Mouse (Mus musculus): ENCODE measurements around the gene Snapc5.
"Not testable (repeated sequence)": the region's sequence is repeated elsewhere in the genome, so short reads cannot be mapped to it uniquely, and the experiment has no call there.

Snapc5 gene

GRCm38 (mm10) chr9:64178974-64179646 lies at the start of gene Snapc5:
Gene Snapc5 (plus strand): TSS chr9:64179274.
- peak; percentile 98 for DNase-seq (ENCODE audit: low read depth, low spot score)

- no peak for DNase-seq (ENCODE audit: low read depth, low spot score)
Measured at GRCm38 (mm10) chr9:64131623-64132022, 47.5 kb upstream of the Snapc5 start.

GRCm38 (mm10) chr9:64138896-64139295 lies 40.2 kb upstream of the Snapc5 start:
- DNase-seq (ENCODE audit: low read depth, low spot score) = peak; percentile 60

- DNase-seq (ENCODE audit: low read depth, low spot score) = no peak
Measured at GRCm38 (mm10) chr9:64139879-64140278, 39.2 kb upstream of the Snapc5 start.

GRCm38 (mm10) chr9:64156641-64157040 lies 22.4 kb upstream of the Snapc5 start:
- DNase-seq (ENCODE audit: low read depth, low spot score) = no peak

- no peak for DNase-seq (ENCODE audit: low read depth, low spot score)
Measured at GRCm38 (mm10) chr9:64160471-64160870, 18.6 kb upstream of the Snapc5 start.

GRCm38 (mm10) chr9:64169967-64170366 lies 9.1 kb upstream of the Snapc5 start:
- not testable (repeated sequence) for DNase-seq (ENCODE audit: low read depth, low spot score)

GRCm38 (mm10) chr9:64172145-64172815 lies 6.8 kb upstream of the Snapc5 start:
- DNase-seq (ENCODE audit: low read depth, low spot score) = no peak

- DNase-seq (ENCODE audit: low read depth, low spot score) = peak; percentile 94
Measured at GRCm38 (mm10) chr9:64172816-64173665, 6.0 kb upstream of the Snapc5 start, which contains the start of the genes Zwilch and Rpl4. Gene Zwilch (minus strand): TSS chr9:64173104. Gene Rpl4 (plus strand): TSS chr9:64173375.

GRCm38 (mm10) chr9:64173666-64174220 lies 5.3 kb upstream of the Snapc5 start:
- DNase-seq (ENCODE audit: low read depth, low spot score) = no peak

GRCm38 (mm10) chr9:64174341-64174740 lies 4.7 kb upstream of the Snapc5 start:
- no peak for DNase-seq (ENCODE audit: low read depth, low spot score)

GRCm38 (mm10) chr9:64174766-64175165 lies 4.3 kb upstream of the Snapc5 start:
- DNase-seq (ENCODE audit: low read depth, low spot score) = no peak

GRCm38 (mm10) chr9:64175378-64175777 lies 3.7 kb upstream of the Snapc5 start:
- DNase-seq (ENCODE audit: low read depth, low spot score) = no peak

GRCm38 (mm10) chr9:64178610-64178973 lies 482 bp upstream of the Snapc5 start:
- peak; percentile 75 for DNase-seq (ENCODE audit: low read depth, low spot score)

GRCm38 (mm10) chr9:64183295-64183694 lies 4.2 kb downstream of the Snapc5 start:
- not testable (repeated sequence) for DNase-seq (ENCODE audit: low read depth, low spot score)

GRCm38 (mm10) chr9:64184166-64184840 lies 5.2 kb downstream of the Snapc5 start:
- peak; percentile 76 for DNase-seq (ENCODE audit: low read depth, low spot score)

- DNase-seq (ENCODE audit: low read depth, low spot score) = no peak
Measured at GRCm38 (mm10) chr9:64193879-64194278, 14.8 kb downstream of the Snapc5 start.

- peak; percentile 56 for DNase-seq (ENCODE audit: low read depth, low spot score)
Measured at GRCm38 (mm10) chr9:64195554-64195953, 16.5 kb downstream of the Snapc5 start.

GRCm38 (mm10) chr9:64197524-64197923 lies 18.4 kb downstream of the Snapc5 start:
- DNase-seq (ENCODE audit: low read depth, low spot score) = peak; percentile 66

GRCm38 (mm10) chr9:64198068-64198762 lies 19.1 kb downstream of the Snapc5 start:
- peak; percentile 67 for DNase-seq (ENCODE audit: low read depth, low spot score)
